Mouse (Mus musculus): ENCODE results near the gene Zbtb39. TPM values are rescaled to one million over a fixed set of nuclear protein-coding genes. Genes with fewer than 3 reads are reported as not detected.
"Not testable (repeated sequence)": the region's sequence is repeated elsewhere in the genome, so short reads cannot be mapped to it uniquely, and the experiment has no call there.

Zbtb39 gene
- polyA plus RNA-seq, 1 experiment from 2014 or later, result 1.0 TPM

- 53% methylated on average over 9 of the region's 9 CpGs for whole genome bisulfite sequencing (ENCODE audit: insufficient replicate concordance)
- no peak within 1 kb of the TSS for H3K4me2 ChIP-seq (ENCODE audit: low read depth, low read length)
- H3K9me3 ChIP-seq (ENCODE audit: low read length), result no peaks in the 10 kb centered on the region
- ATAC-seq (peak; percentile 62), DNase-seq (no peak)
- H3K27ac ChIP-seq (ENCODE audit: low read depth), result peak within 1 kb of the TSS; percentile 59
- H3K9ac ChIP-seq (replicated peaks), result no peak within 1 kb of the TSS
- no peak within 1 kb of the TSS for H3K4me3 ChIP-seq (ENCODE audit: low read depth, low read length)
- H3K36me3 ChIP-seq (replicated peaks; ENCODE audit: insufficient read depth, low read length), result no peaks in the 10 kb centered on the region
- no peaks in the 10 kb centered on the region for H3K27me3 ChIP-seq (ENCODE audit: insufficient read depth, low read length)
- H3K4me1 ChIP-seq (ENCODE audit: insufficient read depth), result peaks cover 34% of the 10 kb centered on the region
- TF ChIP-seq EP300 (IDR thresholded peaks at IDR 0.05; ENCODE audit: low read depth) (peak; percentile 71), CTCF (IDR thresholded peaks at IDR 0.05; ENCODE audit: low read depth) (no peak)
Measured at GRCm38 (mm10) chr10:127759181-127760110, 20.1 kb downstream of the Zbtb39 start, which contains the start of the genes Rdh1 and Rdh16f1. TSS of gene Rdh1 (plus strand) at chr10:127759721. TSS of gene Rdh16f1 (plus strand) at chr10:127759787.

DNA sequence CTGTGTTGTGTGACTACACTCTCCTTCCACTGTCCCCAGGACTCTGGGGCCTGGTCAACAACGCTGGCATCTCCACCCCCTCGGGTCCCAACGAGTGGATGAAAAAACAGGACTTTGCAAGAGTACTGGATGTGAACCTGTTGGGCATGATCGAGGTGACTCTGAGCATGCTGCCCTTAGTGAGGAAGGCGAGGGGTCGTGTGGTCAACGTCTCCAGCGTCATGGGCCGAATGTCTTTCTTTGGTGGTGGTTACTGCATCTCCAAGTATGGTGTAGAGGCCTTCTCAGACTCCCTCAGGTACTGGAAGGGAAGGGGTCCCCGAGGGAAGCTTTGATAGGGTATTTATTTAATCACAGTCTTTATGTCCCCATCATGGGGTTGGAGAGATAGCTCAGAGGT, 23.6 kb downstream of the Zbtb39 start:
- H3K9me3 ChIP-seq (ENCODE audit: low read length); H3K4me3 ChIP-seq (ENCODE audit: low read depth, low read length); DNase-seq; H3K4me2 ChIP-seq (ENCODE audit: low read depth, low read length); H3K36me3 ChIP-seq (replicated peaks; ENCODE audit: insufficient read depth, low read length); ATAC-seq; H3K27ac ChIP-seq (ENCODE audit: low read depth); H3K27me3 ChIP-seq (ENCODE audit: insufficient read depth, low read length); H3K9ac ChIP-seq (replicated peaks): not testable (repeated sequence)
- WGBS (ENCODE audit: insufficient replicate concordance), result 75% methylated on average over 10 of the region's 10 CpGs
- H3K4me1 ChIP-seq (ENCODE audit: insufficient read depth), result peaks cover 15% of the 10 kb centered on the region

GRCm38 (mm10) chr10:127763914-127764680, 24.8 kb downstream of the Zbtb39 start:
- peaks cover 12% of the 10 kb centered on the region for H3K4me1 ChIP-seq (ENCODE audit: insufficient read depth)
- peak; percentile 84 for ATAC-seq
- WGBS (ENCODE audit: insufficient replicate concordance), result 50% methylated on average over 12 of the region's 12 CpGs
- H3K27ac ChIP-seq (ENCODE audit: low read depth), result peak overlapping the region; percentile 72
- no peak overlapping the region for H3K9ac ChIP-seq (replicated peaks)
- H3K4me3 ChIP-seq (ENCODE audit: low read depth, low read length), result no peak overlapping the region
- H3K9me3 ChIP-seq (ENCODE audit: low read length), result no peaks in the 10 kb centered on the region
- TF ChIP-seq CTCF (IDR thresholded peaks at IDR 0.05; ENCODE audit: low read depth) (no peak), EP300 (IDR thresholded peaks at IDR 0.05; ENCODE audit: low read depth) (0 out of 2 replicates have a peak, but pooled peaks have one; percentile 32)
- H3K27me3 ChIP-seq (ENCODE audit: insufficient read depth, low read length), result no peaks in the 10 kb centered on the region
- no peaks in the 10 kb centered on the region for H3K36me3 ChIP-seq (replicated peaks; ENCODE audit: insufficient read depth, low read length)
- no peak overlapping the region for H3K4me2 ChIP-seq (ENCODE audit: low read depth, low read length)
- DNase-seq, result peak; percentile 50

GRCm38 (mm10) chr10:127766564-127766963, 27.2 kb downstream of the Zbtb39 start:
- Histone ChIP-seq H3K9ac (replicated peaks) (no peak overlapping the region), H3K27me3 (ENCODE audit: insufficient read depth, low read length) (no peaks in the 10 kb centered on the region), H3K4me3 (ENCODE audit: low read depth, low read length) (no peak overlapping the region), H3K4me2 (ENCODE audit: low read depth, low read length) (no peak overlapping the region), H3K36me3 (replicated peaks; ENCODE audit: insufficient read depth, low read length) (no peaks in the 10 kb centered on the region), H3K9me3 (ENCODE audit: low read length) (no peaks in the 10 kb centered on the region), H3K4me1 (ENCODE audit: insufficient read depth) (peaks cover 5% of the 10 kb centered on the region; the same call in 1 of the 2 replicates), H3K27ac (ENCODE audit: low read depth) (no peak overlapping the region)
- TF ChIP-seq EP300 (IDR thresholded peaks at IDR 0.05; ENCODE audit: low read depth), result no peak
- no peak for TF ChIP-seq CTCF (IDR thresholded peaks at IDR 0.05; ENCODE audit: low read depth)
- DNase-seq, result peak; percentile 1
- 85% methylated on average over 1 of the region's 1 CpGs for WGBS (ENCODE audit: insufficient replicate concordance)
- ATAC-seq, result no peak

DNA sequence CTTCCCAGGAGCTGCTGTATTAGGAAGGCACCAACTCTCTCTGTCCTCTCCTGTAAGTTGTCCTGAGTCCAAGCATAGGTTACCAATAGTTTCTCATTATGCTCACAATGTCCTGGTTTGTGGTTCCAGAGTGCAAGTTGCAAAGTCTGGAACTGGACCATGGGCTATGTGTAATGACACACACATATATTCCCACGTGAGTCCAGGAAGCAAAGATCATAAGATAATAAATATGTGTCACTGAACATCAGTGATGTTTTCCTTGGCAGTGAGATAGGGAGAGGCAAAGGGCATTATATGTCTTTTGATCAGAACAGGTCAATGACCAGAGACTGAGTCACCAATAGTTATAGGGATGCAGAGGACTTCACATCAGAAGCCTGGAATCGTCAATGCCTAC, 36.7 kb downstream of the Zbtb39 start, which contains the start of gene Rdh9:
TSS of gene Rdh9 (plus strand) at position 376 of the 400 bp plus-strand sequence.
- TF ChIP-seq EP300 (IDR thresholded peaks at IDR 0.05; ENCODE audit: low read depth) (peak; percentile 82), CTCF (IDR thresholded peaks at IDR 0.05; ENCODE audit: low read depth) (no peak)
- Histone ChIP-seq H3K27ac (ENCODE audit: low read depth) (peak within 1 kb of the TSS; percentile 90), H3K9ac (replicated peaks) (peak within 1 kb of the TSS; percentile 26; the same call in 1 of the 2 replicates), H3K9me3 (ENCODE audit: low read length) (no peaks in the 10 kb centered on the region), H3K4me2 (ENCODE audit: low read depth, low read length) (no peak within 1 kb of the TSS), H3K4me3 (ENCODE audit: low read depth, low read length) (no peak within 1 kb of the TSS), H3K27me3 (ENCODE audit: insufficient read depth, low read length) (no peaks in the 10 kb centered on the region), H3K36me3 (replicated peaks; ENCODE audit: insufficient read depth, low read length) (no peaks in the 10 kb centered on the region), H3K4me1 (ENCODE audit: insufficient read depth) (no peaks in the 10 kb centered on the region)
- DNase-seq (no peak), ATAC-seq (peak; percentile 96)
- 48% methylated on average over 2 of the region's 2 CpGs for WGBS (ENCODE audit: insufficient replicate concordance)

GRCm38 (mm10) chr10:127782321-127782720, 43.0 kb downstream of the Zbtb39 start:
- H3K27me3 ChIP-seq (ENCODE audit: insufficient read depth, low read length); H3K9ac ChIP-seq (replicated peaks); H3K9me3 ChIP-seq (ENCODE audit: low read length); H3K4me2 ChIP-seq (ENCODE audit: low read depth, low read length); ATAC-seq; H3K4me1 ChIP-seq (ENCODE audit: insufficient read depth); H3K27ac ChIP-seq (ENCODE audit: low read depth); H3K36me3 ChIP-seq (replicated peaks; ENCODE audit: insufficient read depth, low read length); DNase-seq; H3K4me3 ChIP-seq (ENCODE audit: low read depth, low read length): not testable (repeated sequence)
- 92% methylated on average over 17 of the region's 17 CpGs for WGBS (ENCODE audit: insufficient replicate concordance)

DNA sequence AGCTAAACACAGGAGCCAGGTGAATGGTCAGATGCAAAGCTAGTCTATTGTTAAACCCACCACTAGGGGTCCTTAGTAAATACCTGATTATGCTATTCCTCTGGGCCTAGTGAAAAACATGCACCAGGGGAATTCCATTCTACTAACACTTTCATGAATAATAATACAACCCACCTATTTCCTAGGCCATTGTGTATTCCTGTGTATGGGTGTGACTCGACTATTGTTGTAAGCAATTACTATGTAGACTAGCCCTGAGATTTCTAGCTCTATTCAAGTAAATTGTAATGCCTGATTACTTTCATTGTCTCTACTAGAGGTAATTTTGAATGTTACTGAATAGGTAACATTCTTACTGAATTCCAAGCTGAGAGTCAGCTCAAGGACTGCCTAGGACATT, 46.1 kb downstream of the Zbtb39 start:
- ATAC-seq; H3K4me2 ChIP-seq (ENCODE audit: low read depth, low read length): not testable (repeated sequence)

More for the DNA sequence above, 46.1 kb downstream of the Zbtb39 start:
- not testable (repeated sequence) for H3K27ac ChIP-seq (ENCODE audit: low read depth); H3K36me3 ChIP-seq (replicated peaks; ENCODE audit: insufficient read depth, low read length); H3K27me3 ChIP-seq (ENCODE audit: insufficient read depth, low read length); H3K4me1 ChIP-seq (ENCODE audit: insufficient read depth); H3K4me3 ChIP-seq (ENCODE audit: low read depth, low read length); DNase-seq; H3K9me3 ChIP-seq (ENCODE audit: low read length); H3K9ac ChIP-seq (replicated peaks)
- 69% methylated on average over 1 of the region's 1 CpGs for WGBS (ENCODE audit: insufficient replicate concordance)
